Mouse (Mus musculus): ENCODE results near the gene Dynlt1f.
"Not testable (repeated sequence)": the region's sequence is repeated elsewhere in the genome, so short reads cannot be mapped to it uniquely, and the experiment has no call there.

Gene Dynlt1f

DNA sequence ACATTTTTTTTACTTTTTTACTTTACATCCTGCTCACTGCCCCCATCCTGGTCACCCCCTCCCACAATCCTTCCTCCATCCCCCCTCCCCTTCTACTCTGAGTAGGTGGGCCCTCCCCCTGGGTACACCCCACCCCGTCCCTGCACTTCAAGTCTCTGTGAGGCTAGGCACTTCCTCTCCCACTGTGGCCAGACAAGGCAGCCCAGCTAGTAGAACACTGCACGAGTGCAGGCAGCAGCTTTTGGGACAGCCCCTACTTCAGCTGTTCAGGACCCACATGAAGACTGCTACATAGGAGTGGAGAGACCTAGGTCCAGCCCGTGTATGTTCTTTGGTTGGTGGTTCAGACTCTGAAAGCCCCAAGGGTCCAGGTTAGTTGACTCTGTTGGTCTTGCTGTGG, 7.1 kb upstream of the Dynlt1f start:
- in situ Hi-C loops (cut with MboI, MseI): not testable (repeated sequence)

- in situ Hi-C loops (cut with MboI, MseI): not testable (repeated sequence)
Observed at GRCm38 (mm10) chr17:6661093-6661816, 5.6 kb upstream of the Dynlt1f start.

- in situ Hi-C loops (cut with MboI, MseI): not testable (repeated sequence)
Observed at GRCm38 (mm10) chr17:6660589-6660988, 4.9 kb upstream of the Dynlt1f start.

DNA sequence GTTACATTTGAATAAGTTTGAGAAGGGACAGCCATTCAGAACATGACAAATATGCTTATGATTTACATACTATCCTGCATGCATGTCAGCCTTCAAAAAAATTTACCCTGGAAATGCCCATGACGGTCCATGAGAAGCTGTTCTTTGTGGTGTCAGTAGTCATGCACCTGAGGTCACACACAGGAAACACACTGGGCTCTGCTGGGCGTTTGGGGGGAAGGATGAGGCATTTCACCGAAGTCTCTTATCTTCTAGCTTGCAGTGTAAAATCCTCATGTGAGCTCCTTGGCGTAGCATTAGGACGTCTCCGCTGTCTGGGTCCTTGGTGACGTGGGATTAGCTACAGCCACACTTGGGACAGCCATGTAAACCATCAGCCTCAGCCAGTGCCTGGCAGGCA, 3.1 kb upstream of the Dynlt1f start, which contains the start of gene Sytl3:
Gene Sytl3 (plus strand): TSS at position 293 of the 400 bp plus-strand sequence.
- in situ Hi-C loops (cut with MboI, MseI): loop anchor here (5.0 to 10.0 kb wide), 2 partner anchors 232 to 344 kb away; partner anchors contain the start of gene Dynlt1a

DNA sequence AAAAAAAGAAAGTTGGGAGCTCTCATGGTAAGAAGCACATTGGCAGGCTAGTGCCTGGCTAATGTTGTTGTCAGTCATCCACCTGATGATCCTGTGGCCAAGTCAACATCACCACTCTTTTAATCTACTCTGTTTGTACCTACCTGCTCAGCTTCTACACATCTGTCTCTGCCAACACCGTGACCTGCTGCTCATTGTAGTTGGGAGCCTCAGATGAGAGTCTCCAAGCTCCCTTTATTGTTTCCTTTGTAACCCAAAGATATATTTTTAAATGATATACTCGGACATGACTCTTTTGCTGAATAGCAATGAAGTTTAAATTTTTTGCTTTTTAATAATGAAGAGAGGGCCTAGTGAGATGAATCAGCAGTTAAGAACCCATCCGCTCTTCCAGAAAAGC, 771 bp upstream of the Dynlt1f start:
- in situ Hi-C loops (cut with MboI, MseI): loop anchor here (5.0 to 10.0 kb wide), 2 partner anchors 229 to 342 kb away; partner anchors contain the start of gene Dynlt1a

DNA sequence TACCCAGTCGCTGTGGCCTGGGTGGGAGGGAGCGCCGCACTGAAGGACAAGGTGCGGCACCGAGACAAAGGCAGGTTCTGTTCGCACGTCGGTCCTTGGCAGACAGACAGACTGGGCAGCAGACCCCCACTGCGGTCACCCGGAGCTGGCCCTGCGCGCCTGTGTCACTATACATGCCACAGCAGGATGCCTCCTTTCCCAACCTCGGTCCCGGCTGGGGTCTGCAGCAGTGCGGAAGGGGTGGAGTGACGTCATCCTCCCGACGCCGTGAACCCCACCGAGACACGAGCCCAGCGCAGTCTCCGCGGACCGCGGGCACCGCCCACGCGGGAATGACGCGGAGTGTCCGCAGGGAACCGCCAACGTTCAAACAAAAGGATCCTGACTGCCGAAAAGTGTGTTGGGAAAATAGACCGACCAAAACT, 601 bp downstream of the Dynlt1f start:
- in situ Hi-C loops (cut with MboI, MseI): loop anchor here (5.0 to 10.0 kb wide), 2 partner anchors 228 to 340 kb away; partner anchors contain the start of gene Dynlt1a

GRCm38 (mm10) chr17:6653341-6653946, 2.3 kb downstream of the Dynlt1f start:
- in situ Hi-C loops (cut with MboI, MseI): loop anchor here (5.0 to 10.0 kb wide), 2 partner anchors 46 to 339 kb away; partner anchors contain the start of gene Dynlt1a

- in situ Hi-C loops (cut with MboI, MseI): loop anchor here (5.0 to 10.0 kb wide), 2 partner anchors 44 to 336 kb away; partner anchors contain the start of gene Dynlt1a
Observed at GRCm38 (mm10) chr17:6650904-6651565, 4.7 kb downstream of the Dynlt1f start.

DNA sequence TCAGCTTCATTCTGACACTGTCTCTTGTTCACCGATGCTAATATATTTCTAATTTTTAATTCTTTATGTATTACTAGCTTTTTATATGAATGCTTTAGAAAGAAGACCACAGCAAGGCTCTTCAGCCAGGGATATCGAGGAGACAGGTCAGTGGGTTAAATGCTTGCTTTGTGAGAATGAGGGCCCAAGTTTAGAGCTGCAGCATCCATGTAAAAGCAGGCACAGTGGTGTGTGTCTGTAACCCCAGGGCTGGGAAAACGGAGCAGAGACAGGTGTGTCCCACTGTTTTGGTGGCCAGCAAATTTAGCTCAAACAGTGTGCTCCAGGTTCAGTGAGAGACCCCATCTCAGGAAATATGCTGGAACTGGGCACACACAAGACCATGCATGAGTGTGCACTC, 8.2 kb downstream of the Dynlt1f start:
- in situ Hi-C loops (cut with MboI, MseI): not testable (repeated sequence)

DNA sequence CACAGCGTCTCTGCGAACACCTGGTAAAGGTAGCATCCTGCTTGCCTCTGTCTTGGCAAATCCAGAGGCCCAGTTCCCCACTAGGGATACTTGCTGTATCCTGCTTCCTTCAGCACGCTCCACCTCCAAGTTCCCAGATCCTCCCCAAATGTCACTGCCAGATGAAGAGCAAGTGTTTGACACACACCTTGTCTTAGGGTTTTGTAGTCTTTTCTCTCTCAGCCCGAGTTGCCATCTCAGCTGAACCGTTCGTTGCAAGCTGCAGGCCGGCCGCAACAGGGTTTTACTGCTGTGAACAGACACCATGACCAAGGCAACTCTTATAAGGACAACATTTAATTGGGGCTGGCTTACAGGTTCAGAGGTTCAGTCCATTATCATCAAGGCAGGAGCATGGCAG, 8.9 kb downstream of the Dynlt1f start:
- in situ Hi-C loops (cut with MboI, MseI): not testable (repeated sequence)

DNA sequence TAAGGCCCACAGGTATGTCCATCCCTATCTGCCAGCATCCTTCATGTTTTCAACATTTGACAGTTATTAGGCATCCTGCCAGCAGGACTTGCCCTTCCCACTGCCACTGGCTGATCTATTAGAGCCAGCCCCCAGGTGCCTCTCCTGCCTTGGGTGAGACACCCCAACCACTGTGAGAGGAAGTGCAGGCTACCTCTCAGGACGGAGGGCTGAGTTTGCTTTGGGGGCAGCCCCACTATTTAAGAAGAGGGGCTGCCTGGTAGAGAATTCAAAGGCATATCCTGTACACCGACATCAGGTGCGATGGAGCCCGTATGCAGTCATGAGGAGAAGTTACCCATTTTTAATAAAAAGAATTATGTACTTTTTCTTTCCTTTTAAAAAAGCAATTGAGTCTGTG, 10.0 kb downstream of the Dynlt1f start:
- in situ Hi-C loops (cut with MboI, MseI): not testable (repeated sequence)

- in situ Hi-C loops (cut with MboI, MseI): not testable (repeated sequence)
Observed at GRCm38 (mm10) chr17:6644673-6645072, 11.0 kb downstream of the Dynlt1f start.

DNA sequence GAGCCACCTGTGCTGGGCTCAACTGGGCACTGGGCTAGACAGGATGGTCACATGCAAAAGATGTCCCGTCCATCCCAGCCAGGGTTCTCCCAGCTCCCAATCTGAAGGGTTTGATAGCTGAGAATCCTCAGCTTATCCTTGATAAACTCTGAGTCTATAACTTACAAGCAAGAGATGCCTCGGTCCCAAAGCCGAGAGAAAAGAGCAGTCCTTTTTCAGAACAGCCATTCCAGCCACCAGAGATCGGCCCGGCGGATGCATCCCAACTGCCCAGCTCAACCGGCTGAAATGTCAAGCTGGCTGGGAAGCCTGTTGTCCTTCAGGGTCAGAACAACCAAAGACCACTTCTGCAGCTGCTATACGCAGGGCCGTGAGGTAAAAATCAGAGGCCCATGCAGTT, 11.5 kb downstream of the Dynlt1f start:
- in situ Hi-C loops (cut with MboI, MseI): not testable (repeated sequence)

- in situ Hi-C loops (cut with MboI, MseI): not testable (repeated sequence)
Observed at GRCm38 (mm10) chr17:6640771-6641429, 14.8 kb downstream of the Dynlt1f start.

DNA sequence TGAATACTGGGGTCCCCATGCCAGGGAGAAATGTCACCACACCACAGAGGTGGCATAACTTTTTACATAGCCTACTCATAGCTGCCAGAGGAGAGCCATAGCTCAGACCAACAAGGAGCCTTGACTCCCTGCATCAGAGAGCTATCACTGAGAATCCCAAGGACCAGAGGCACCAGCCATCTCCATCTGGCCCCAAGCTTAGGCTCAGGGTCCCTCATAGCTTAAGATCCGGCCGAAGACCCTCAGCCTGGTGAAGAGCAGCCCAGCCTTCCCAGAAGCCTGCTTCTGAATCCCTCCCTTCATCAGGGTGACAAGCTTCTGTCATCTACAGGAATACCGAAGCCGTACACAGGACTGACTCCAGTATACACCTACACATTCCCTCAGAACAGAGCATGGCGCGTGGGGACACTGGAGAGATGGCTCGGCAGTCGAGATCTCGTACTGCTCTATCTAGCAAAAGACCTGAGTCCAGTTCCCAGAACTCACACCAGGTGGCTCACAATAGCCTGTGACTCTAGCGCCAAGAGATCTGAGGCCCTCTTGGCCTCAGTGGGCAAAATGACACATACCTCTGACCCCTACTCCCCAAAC, 15.6 kb downstream of the Dynlt1f start:
- in situ Hi-C loops (cut with MboI, MseI): not testable (repeated sequence)

DNA sequence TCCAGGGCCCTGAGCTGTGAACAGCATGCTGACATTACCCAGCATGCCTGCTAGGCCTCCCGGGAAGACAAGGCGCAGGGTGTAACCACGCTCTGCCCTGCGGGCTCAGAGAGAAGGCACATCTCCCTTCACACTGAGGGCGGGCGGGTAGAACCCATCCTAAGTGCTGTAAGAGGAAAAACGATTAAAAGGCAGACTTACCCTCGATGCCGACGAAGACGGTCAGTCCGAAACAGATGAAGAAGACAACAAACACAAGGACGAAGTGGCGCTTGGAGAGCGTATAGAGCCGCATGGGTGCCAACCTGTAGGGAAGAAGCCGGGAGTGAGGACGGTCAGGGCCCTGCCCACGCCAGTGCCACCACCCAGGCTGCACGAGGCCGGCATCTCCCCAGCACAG, 16.2 kb downstream of the Dynlt1f start:
- in situ Hi-C loops (cut with MboI, MseI): not testable (repeated sequence)

DNA sequence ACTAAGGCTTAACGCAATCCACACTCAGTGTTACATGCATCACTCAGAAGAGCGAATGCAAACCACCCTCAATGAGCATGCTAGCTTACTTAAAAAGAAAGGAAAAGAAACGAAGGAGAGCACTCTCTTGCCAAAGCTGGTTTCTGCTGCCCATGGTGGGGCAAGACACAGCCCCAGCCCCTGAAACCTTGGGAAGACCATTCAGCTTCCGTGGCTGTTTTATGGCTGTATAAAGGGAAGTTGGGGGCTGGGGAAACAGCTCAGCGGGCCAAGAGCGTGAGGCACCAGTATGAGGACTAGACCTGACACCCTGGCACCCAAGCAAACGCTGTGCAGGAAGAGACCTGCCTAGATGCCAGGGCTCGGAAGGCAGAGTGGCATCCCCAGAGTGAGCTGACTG, 17.3 kb downstream of the Dynlt1f start:
- in situ Hi-C loops (cut with MboI, MseI): not testable (repeated sequence)

DNA sequence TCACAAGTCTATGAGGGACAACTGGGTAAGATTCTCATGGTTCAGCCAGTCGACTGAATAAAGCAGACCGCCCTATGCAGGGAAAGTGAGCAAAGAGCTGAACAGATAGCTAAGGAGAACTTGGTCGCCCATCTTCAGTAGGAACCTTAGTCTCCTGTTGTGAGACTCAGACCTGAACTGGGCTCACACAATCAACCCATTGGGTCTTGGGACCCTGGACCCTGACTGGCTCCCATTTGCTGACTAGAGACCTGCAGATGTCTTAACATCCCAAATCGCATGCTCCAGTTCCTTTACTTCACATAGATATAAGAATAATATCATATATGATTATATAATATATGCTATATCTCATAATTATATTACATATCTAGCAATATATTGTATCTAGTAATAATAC, 18.3 kb downstream of the Dynlt1f start:
- in situ Hi-C loops (cut with MboI, MseI): not testable (repeated sequence)

GRCm38 (mm10) chr17:6636861-6637260, 18.8 kb downstream of the Dynlt1f start:
- in situ Hi-C loops (cut with MboI, MseI): no loop called here

DNA sequence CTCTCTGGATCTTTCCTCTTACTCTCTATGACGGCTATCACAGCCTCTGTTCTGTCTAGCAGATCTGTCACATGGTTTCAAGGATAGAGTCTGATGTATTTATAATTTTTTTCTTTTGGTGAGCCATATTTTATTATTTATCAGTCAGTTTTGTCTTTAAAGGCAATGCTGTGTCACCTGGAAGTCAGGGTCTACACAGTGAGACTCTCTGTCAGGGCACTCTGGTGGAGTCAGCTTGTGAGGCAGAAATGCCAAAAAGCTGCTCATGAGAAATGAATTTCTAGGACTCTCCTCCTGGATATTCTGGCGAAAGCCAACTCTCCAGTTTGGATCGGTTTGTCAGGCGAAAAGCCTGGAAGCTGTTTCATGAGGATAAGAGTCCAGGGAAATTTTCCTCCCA, 19.9 kb downstream of the Dynlt1f start:
- in situ Hi-C loops (cut with MboI, MseI): not testable (repeated sequence)

GRCm38 (mm10) chr17:6632850-6633249, 22.9 kb downstream of the Dynlt1f start:
- in situ Hi-C loops (cut with MboI, MseI): not testable (repeated sequence)

All from T-helper 2 cell (primary cell).